Mouse (Mus musculus): ENCODE data around the gene Olfr38.

GRCm38 (mm10) chr6:42756104-42756503 lies at the start of gene Olfr38:
- no peak for TF ChIP-seq MYOG (IDR thresholded peaks at IDR 0.05; ENCODE audit: control insufficient read depth in 1 of 3, insufficient read depth in 1 of 3, insufficient read length in 2 of 3, low read depth in 2 of 3)
- no peak for TF ChIP-seq POLR2A (IDR thresholded peaks at IDR 0.05; ENCODE audit: insufficient read length, low read depth)
- no peak for TF ChIP-seq CEBPB (IDR thresholded peaks at IDR 0.05; ENCODE audit: insufficient read depth, poor library complexity, severe bottlenecking)
- no peak for TF ChIP-seq POLR2AphosphoS2 (IDR thresholded peaks at IDR 0.05; ENCODE audit: insufficient read length, low read depth)
- no peak for TF ChIP-seq MAX (IDR thresholded peaks at IDR 0.05; ENCODE audit: low read depth)
- TF ChIP-seq REST (IDR thresholded peaks at IDR 0.05; ENCODE audit: insufficient read depth, insufficient read length): no peak
- no peak for TF ChIP-seq TCF12 (IDR thresholded peaks at IDR 0.05; ENCODE audit: insufficient read depth, poor library complexity, severe bottlenecking)
- no peak for TF ChIP-seq TCF3 (IDR thresholded peaks at IDR 0.05; ENCODE audit: insufficient read length, low read depth)
